Mouse (Mus musculus) midbrain, embryonic 14.5 days (tissue): ENCODE results near the gene Hk3. TPM values are rescaled to one million over a fixed set of nuclear protein-coding genes. Genes with fewer than 3 reads are reported as not detected.

ENCODE experiments used
- ATAC-seq: fragments of 200-750 bp; cut with Nextera tagmentation; 2 replicates; pipeline ENCODE4 v1.8.0; 2017; ENCODE audit warnings: moderate number of reproducible peaks, moderate library complexity; ENCODE audit not compliant: low FRiP score, low TSS enrichment
- DNase-seq: peaks from one replicate; pipeline ENCODE4 v3.0.0-alpha.2; 2015
- H3K27ac ChIP-seq: fragments of 300-500 bp; sonication (generic); replicated peaks from 2 replicates; pipeline ENCODE4 v1.5.1; 2014; ENCODE audit warnings: mild to moderate bottlenecking, low read depth, low read length, moderate library complexity
- H3K27me3 ChIP-seq: fragments of 300-500 bp; sonication (generic); 2 replicates; pipeline ENCODE4 v1.6.1; 2014; ENCODE audit warnings: low read length, control low read depth, mixed read lengths; ENCODE audit not compliant: control insufficient read depth, insufficient read depth
- H3K36me3 ChIP-seq: fragments of 300-500 bp; sonication (generic); 2 replicates; pipeline ENCODE4 v1.6.1; 2014; ENCODE audit warnings: low read length, control low read depth; ENCODE audit not compliant: control insufficient read depth, insufficient read depth
- H3K4me1 ChIP-seq: fragments of 300-500 bp; sonication (generic); 2 replicates; pipeline ENCODE4 v1.6.1; 2014; ENCODE audit warnings: mild to moderate bottlenecking, antibody characterized with exemption, low read length, control low read depth; ENCODE audit not compliant: control insufficient read depth, insufficient read depth
- H3K4me2 ChIP-seq: fragments of 300-500 bp; sonication (generic); 2 replicates; pipeline ENCODE4 v1.6.1; 2014; ENCODE audit warnings: mild to moderate bottlenecking, low read length, moderate library complexity
- H3K4me3 ChIP-seq: fragments of 300-500 bp; sonication (generic); replicated peaks from 2 replicates; pipeline ENCODE4 v1.5.1; 2014; ENCODE audit warnings: low read depth, low read length
- H3K9ac ChIP-seq: fragments of 300-500 bp; sonication (generic); replicated peaks from 2 replicates; pipeline ENCODE4 v1.6.1; 2014; ENCODE audit warnings: mild to moderate bottlenecking, low read length, moderate library complexity
- H3K9me3 ChIP-seq: fragments of 300-500 bp; sonication (generic); 2 replicates; pipeline ENCODE4 v1.6.1; 2016; ENCODE audit warnings: low read length, control low read depth, mixed read lengths; ENCODE audit not compliant: control insufficient read depth
- WGBS: fragments of 180-500 bp; shearing (Covaris S2); extraction: QIAGEN DNeasy Blood & Tissue Kit; methylation state at CpG from one replicate; pipeline ENCODE4 v1.1.7; 2014; 5-methylcytosine and 5-hydroxymethylcytosine counted together
- polyA plus RNA-seq: library from polyadenylated mRNA; unstranded; fragments of >200 nt; fragmentation: Nextera tagmentation; extraction: Ambion mirVana; gene quantifications from 2 replicates; pipeline ENCODE4 v1.2.1, GENCODE M21; 2014

Hk3 gene
- polyA plus RNA-seq, 1 experiment from 2014 or later, result 1.1 TPM

DNA sequence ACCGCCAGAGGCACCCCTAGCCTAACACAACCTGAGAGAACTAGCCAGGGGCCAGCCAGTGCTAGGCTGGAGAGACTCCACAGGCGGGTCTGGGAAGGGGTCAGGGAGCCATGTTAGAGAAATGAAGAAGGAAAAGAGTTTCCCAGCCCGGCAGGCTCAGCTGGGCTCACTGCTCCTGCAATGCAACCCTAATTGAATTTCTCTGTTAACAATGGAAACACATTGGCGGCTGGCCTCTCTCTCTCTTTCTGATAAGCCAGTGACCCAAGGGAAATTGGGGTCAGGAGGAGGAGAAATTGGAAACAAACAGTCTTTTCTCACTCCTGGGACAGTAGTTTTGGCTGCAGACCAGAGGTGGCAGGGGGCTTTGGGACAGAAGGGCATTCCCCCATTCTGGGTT lies 26.6 kb downstream of the Hk3 start:
- WGBS, result 9% methylated on average over 4 of the region's 4 CpGs
- ATAC-seq, result peak; percentile 16; the same call in 1 of the 2 replicates

GRCm38 (mm10) chr13:54992215-54992614 lies 29.0 kb downstream of the Hk3 start:
- DNase-seq, result no peak
- no peaks in the 10 kb centered on the region for H3K27me3 ChIP-seq
- no peak overlapping the region for H3K9ac ChIP-seq
- H3K36me3 ChIP-seq, result no peaks in the 10 kb centered on the region
- no peaks in the 10 kb centered on the region for H3K9me3 ChIP-seq
- H3K4me2 ChIP-seq, result no peak overlapping the region
- ATAC-seq, result no peak
- H3K4me1 ChIP-seq, result peaks cover 22% of the 10 kb centered on the region
- no peak overlapping the region for H3K27ac ChIP-seq
- H3K4me3 ChIP-seq, result no peak overlapping the region
- WGBS, result 78% methylated on average over 7 of the region's 7 CpGs

More for the DNA sequence above, 26.6 kb downstream of the Hk3 start:
- peaks cover 17% of the 10 kb centered on the region for H3K4me1 ChIP-seq
- DNase-seq, result peak; percentile 76
- H3K9me3 ChIP-seq, result no peaks in the 10 kb centered on the region
- no peak overlapping the region for H3K4me2 ChIP-seq
- no peak overlapping the region for H3K4me3 ChIP-seq
- H3K36me3 ChIP-seq, result peaks cover 9% of the 10 kb centered on the region
- H3K27me3 ChIP-seq, result no peaks in the 10 kb centered on the region
- H3K27ac ChIP-seq, result peak overlapping the region; percentile 32
- H3K9ac ChIP-seq, result no peak overlapping the region

GRCm38 (mm10) chr13:54988181-54988760 lies 32.9 kb downstream of the Hk3 start:
- H3K36me3 ChIP-seq, result no peaks in the 10 kb centered on the region
- DNase-seq, result no peak
- no peak overlapping the region for H3K9ac ChIP-seq
- H3K4me3 ChIP-seq, result no peak overlapping the region
- 63% methylated on average over 7 of the region's 7 CpGs for WGBS
- no peaks in the 10 kb centered on the region for H3K27me3 ChIP-seq
- H3K4me2 ChIP-seq, result no peak overlapping the region
- no peaks in the 10 kb centered on the region for H3K9me3 ChIP-seq
- no peak for ATAC-seq
- H3K4me1 ChIP-seq, result 0 out of 2 replicates have a peak, but pooled peaks cover 10% of the 10 kb centered on the region
- H3K27ac ChIP-seq, result no peak overlapping the region

GRCm38 (mm10) chr13:54987405-54987804 lies 33.8 kb downstream of the Hk3 start:
- no peaks in the 10 kb centered on the region for H3K36me3 ChIP-seq
- H3K9me3 ChIP-seq, result no peaks in the 10 kb centered on the region
- H3K27me3 ChIP-seq, result no peaks in the 10 kb centered on the region
- 0 out of 2 replicates have a peak, but pooled peaks cover 12% of the 10 kb centered on the region for H3K4me1 ChIP-seq
- peak; percentile 26 for DNase-seq
- H3K9ac ChIP-seq, result peak overlapping the region; percentile 13; the same call in 1 of the 2 replicates
- ATAC-seq, result no peak
- no peak overlapping the region for H3K4me2 ChIP-seq
- WGBS, result 45% methylated on average over 9 of the region's 9 CpGs
- no peak overlapping the region for H3K4me3 ChIP-seq
- no peak overlapping the region for H3K27ac ChIP-seq

GRCm38 (mm10) chr13:54983614-54984013 lies 37.6 kb downstream of the Hk3 start:
- Histone ChIP-seq H3K36me3 (no peaks in the 10 kb centered on the region), H3K9ac (no peak overlapping the region), H3K4me3 (no peak overlapping the region), H3K4me1 (peaks cover 21% of the 10 kb centered on the region; the same call in 1 of the 2 replicates), H3K9me3 (no peaks in the 10 kb centered on the region), H3K4me2 (no peak overlapping the region), H3K27me3 (no peaks in the 10 kb centered on the region), H3K27ac (no peak overlapping the region)
- ATAC-seq (no peak), DNase-seq (no peak)
- 72% methylated on average over 2 of the region's 2 CpGs for WGBS

DNA sequence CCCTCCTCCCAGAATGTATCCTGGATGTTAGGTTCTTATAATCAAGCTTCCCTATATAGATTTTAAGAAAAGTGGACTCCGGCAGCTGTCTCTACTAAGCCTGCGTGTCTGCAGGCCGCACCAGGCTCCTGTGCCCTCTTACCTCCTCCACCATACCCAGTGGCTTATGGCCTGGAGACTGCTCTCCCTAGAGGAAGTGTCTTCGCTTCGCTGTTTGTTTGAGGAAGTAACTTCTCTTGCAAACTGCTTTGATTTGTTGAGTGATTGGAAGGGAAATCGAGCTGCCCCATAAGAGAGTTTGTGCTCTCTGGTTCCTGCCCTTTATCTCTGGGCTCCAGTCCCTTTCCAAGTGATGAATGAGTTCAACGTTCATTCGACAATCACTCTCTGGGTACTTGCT lies 38.2 kb downstream of the Hk3 start:
- H3K4me2 ChIP-seq, result no peak overlapping the region
- ATAC-seq (no peak), DNase-seq (no peak)
- H3K4me3 ChIP-seq, result no peak overlapping the region
- no peak overlapping the region for H3K27ac ChIP-seq
- no peaks in the 10 kb centered on the region for H3K27me3 ChIP-seq
- H3K9ac ChIP-seq, result no peak overlapping the region
- no peaks in the 10 kb centered on the region for H3K9me3 ChIP-seq
- peaks cover 24% of the 10 kb centered on the region; the same call in 1 of the 2 replicates for H3K4me1 ChIP-seq
- no peaks in the 10 kb centered on the region for H3K36me3 ChIP-seq
- WGBS, result 92% methylated on average over 8 of the region's 8 CpGs

DNA sequence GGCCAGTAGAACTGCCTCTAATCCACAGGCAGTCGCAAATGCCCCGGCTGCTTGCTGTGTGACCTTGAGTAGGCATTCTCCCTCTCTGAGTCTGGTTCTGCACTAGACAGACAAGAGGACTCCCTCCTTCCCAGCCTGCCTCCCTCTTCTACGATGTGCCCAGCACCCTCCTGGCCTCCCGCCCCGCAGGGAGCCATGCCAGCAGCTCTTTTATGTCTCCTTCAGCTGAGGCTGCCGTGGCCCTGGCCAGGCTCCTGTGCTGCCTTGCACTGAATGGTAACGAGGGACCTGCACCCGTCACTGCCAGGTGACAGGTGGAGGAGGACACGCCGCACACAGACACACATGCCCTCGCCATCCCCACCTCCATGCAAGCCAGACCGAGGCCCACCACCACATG lies 40.2 kb downstream of the Hk3 start:
- Histone ChIP-seq H3K4me2 (no peak overlapping the region), H3K9me3 (no peaks in the 10 kb centered on the region), H3K9ac (no peak overlapping the region), H3K4me1 (peaks cover 15% of the 10 kb centered on the region), H3K27ac (no peak overlapping the region), H3K4me3 (no peak overlapping the region), H3K27me3 (no peaks in the 10 kb centered on the region), H3K36me3 (no peaks in the 10 kb centered on the region)
- peak; percentile 30 for DNase-seq
- ATAC-seq, result no peak
- WGBS, result 65% methylated on average over 12 of the region's 12 CpGs

GRCm38 (mm10) chr13:54978804-54979203 lies 42.4 kb downstream of the Hk3 start:
- Histone ChIP-seq H3K9me3 (no peaks in the 10 kb centered on the region), H3K36me3 (no peaks in the 10 kb centered on the region), H3K27ac (no peak overlapping the region), H3K4me2 (no peak overlapping the region), H3K4me1 (peaks cover 20% of the 10 kb centered on the region), H3K4me3 (no peak overlapping the region), H3K27me3 (no peaks in the 10 kb centered on the region), H3K9ac (no peak overlapping the region)
- 40% methylated on average over 8 of the region's 8 CpGs for WGBS
- DNase-seq (no peak), ATAC-seq (no peak)

GRCm38 (mm10) chr13:54975546-54975945 lies 45.6 kb downstream of the Hk3 start:
- H3K9ac ChIP-seq, result no peak overlapping the region
- no peak for DNase-seq
- peaks cover 16% of the 10 kb centered on the region for H3K4me1 ChIP-seq
- H3K4me2 ChIP-seq, result no peak overlapping the region
- H3K27me3 ChIP-seq, result 0 out of 2 replicates have a peak, but pooled peaks cover 2% of the 10 kb centered on the region
- 0 out of 2 replicates have a peak overlapping the region, but pooled peaks have one; percentile 41 for H3K27ac ChIP-seq
- no peaks in the 10 kb centered on the region for H3K36me3 ChIP-seq
- WGBS, result 50% methylated on average over 3 of the region's 3 CpGs
- no peak; the same call in 1 of the 2 replicates for ATAC-seq
- no peaks in the 10 kb centered on the region for H3K9me3 ChIP-seq
- no peak overlapping the region for H3K4me3 ChIP-seq
